ENCODE assay signal across 10 mouse cellular contexts in genomic region chr5:74201570-74202357, GRCm38 (mm10). TPM values are rescaled to one million over a fixed set of nuclear protein-coding genes. Genes with fewer than 3 reads are reported as not detected.
DNase-seq lines count a peak whose midpoint lies in the region; ATAC-seq and TF ChIP-seq lines count a peak whose summit lies in the region.
"Had no signal": no experiment of that assay in that cellular context is flagged by ENCODE, and none has a peak within 500 bp of the region (broad histone marks: within the 10 kb centered on the region; RNA-seq: fewer than 3 reads in every experiment).

No protein-coding gene starts in this region.

- H3K4me2 ChIP-seq in hindbrain, embryonic 11.5 days (replicated peaks; ENCODE audit: low read depth, low read length): no peak overlapping the region
- H3K4me2 ChIP-seq in stomach, embryonic 15.5 days: no peak overlapping the region
- H3K4me2 ChIP-seq in stomach, postnatal 0 days (replicated peaks; ENCODE audit: low read depth): no peak overlapping the region

- H3K4me3 ChIP-seq in hindbrain, embryonic 10.5 days: no peak overlapping the region
- no peak overlapping the region for H3K4me3 ChIP-seq in hindbrain, embryonic 11.5 days (ENCODE audit: low read depth, low read length)
- no peak overlapping the region for H3K4me3 ChIP-seq in stomach, embryonic 15.5 days (replicated peaks)
- H3K4me3 ChIP-seq in stomach, postnatal 0 days (ENCODE audit: low read depth, low read length): no peak overlapping the region
- H3K4me3 ChIP-seq in olfactory bulb, adult 2 months (ENCODE audit: insufficient read depth, low read depth, low read length): no peak overlapping the region

- peak overlapping the region; percentile 62 for H3K27ac ChIP-seq in hindbrain, embryonic 10.5 days
- H3K27ac ChIP-seq in hindbrain, embryonic 11.5 days (ENCODE audit: low read depth, low read length): no peak overlapping the region
- H3K27ac ChIP-seq in stomach, embryonic 15.5 days: peak overlapping the region; percentile 21; the same call in 1 of the 2 replicates
- H3K27ac ChIP-seq in stomach, postnatal 0 days (replicated peaks): no peak overlapping the region
- peak overlapping the region; percentile 82 for H3K27ac ChIP-seq in olfactory bulb, adult 2 months (ENCODE audit: insufficient read depth, low read depth, low read length)

- no peaks in the 10 kb centered on the region for H3K27me3 ChIP-seq in hindbrain, embryonic 10.5 days (ENCODE audit: insufficient read depth, poor library complexity, severe bottlenecking)
- H3K27me3 ChIP-seq in hindbrain, embryonic 11.5 days (ENCODE audit: control insufficient read depth, insufficient read depth, low read length): no peaks in the 10 kb centered on the region
- H3K27me3 ChIP-seq in stomach, embryonic 15.5 days (replicated peaks): no peaks in the 10 kb centered on the region
- H3K27me3 ChIP-seq in stomach, postnatal 0 days (ENCODE audit: control insufficient read depth, insufficient read depth, low read length): no peaks in the 10 kb centered on the region

- TF ChIP-seq CTCF in stomach, postnatal 0 days (IDR thresholded peaks at IDR 0.05; ENCODE audit: low read depth): no peak
- TF ChIP-seq CTCF in olfactory bulb, adult 2 months (IDR thresholded peaks at IDR 0.05; ENCODE audit: insufficient read depth, low read depth, low read length): no peak

- DNase-seq in cerebellum, postnatal 10 days: peak; percentile 71 to 83
- DNase-seq in cerebellum, adult 9-10 months: no peak
- peak; percentile 26 for DNase-seq in hindbrain, embryonic 10.5 days (ENCODE audit: low spot score)
- no peak for DNase-seq in hindbrain, embryonic 11.5 days (ENCODE audit: low spot score)
- DNase-seq in stomach, postnatal 0 days (ENCODE audit: low spot score): no peak
- no peak for DNase-seq in cerebellum, postnatal 36 days
- DNase-seq: layer of hippocampus, postnatal 36 days; liver, postnatal 0 days had no signal

- no peak for ATAC-seq in hindbrain, embryonic 11.5 days (ENCODE audit: low FRiP score)
- ATAC-seq in stomach, embryonic 15.5 days (ENCODE audit: insufficient read depth, low FRiP score, low read depth): no peak
- ATAC-seq in stomach, postnatal 0 days (ENCODE audit: low FRiP score, low TSS enrichment): no peak

- 52% methylated on average over 10 of the region's 10 CpGs for WGBS in hindbrain, embryonic 10.5 days
- 57% methylated on average over 10 of the region's 10 CpGs for WGBS in hindbrain, embryonic 11.5 days
- 67% methylated on average over 10 of the region's 10 CpGs for WGBS in stomach, embryonic 15.5 days
- WGBS in stomach, postnatal 0 days: 66% methylated on average over 10 of the region's 10 CpGs
- WGBS in olfactory bulb, adult 2 months: 33% methylated on average over 10 of the region's 10 CpGs

- H3K9ac ChIP-seq in hindbrain, embryonic 11.5 days (ENCODE audit: low read depth, low read length): no peak overlapping the region
- no peak overlapping the region for H3K9ac ChIP-seq in stomach, embryonic 15.5 days
- H3K9ac ChIP-seq in stomach, postnatal 0 days (ENCODE audit: low read length): no peak overlapping the region
- H3K9ac ChIP-seq: liver, postnatal 0 days had no signal

- peaks cover 36% of the 10 kb centered on the region for H3K36me3 ChIP-seq in hindbrain, embryonic 10.5 days
- peaks cover 9% of the 10 kb centered on the region; the same call in 1 of the 2 replicates for H3K36me3 ChIP-seq in hindbrain, embryonic 11.5 days (ENCODE audit: control insufficient read depth, insufficient read depth, low read length)
- H3K36me3 ChIP-seq in stomach, embryonic 15.5 days: 0 out of 2 replicates have a peak, but pooled peaks cover 5% of the 10 kb centered on the region
- peaks cover 16% of the 10 kb centered on the region; the same call in 1 of the 2 replicates for H3K36me3 ChIP-seq in stomach, postnatal 0 days (ENCODE audit: control insufficient read depth, insufficient read depth, low read length)

- no peak for TF ChIP-seq POLR2A in olfactory bulb, adult 2 months (IDR thresholded peaks at IDR 0.05; ENCODE audit: insufficient read depth, low read depth, low read length)

- no peak for TF ChIP-seq EP300 in stomach, postnatal 0 days (optimal IDR thresholded peaks at IDR 0.05)

- peaks cover 5% of the 10 kb centered on the region; the same call in 1 of the 2 replicates for H3K9me3 ChIP-seq in hindbrain, embryonic 10.5 days
- no peaks in the 10 kb centered on the region for H3K9me3 ChIP-seq in hindbrain, embryonic 11.5 days (ENCODE audit: control insufficient read depth, low read length)
- no peaks in the 10 kb centered on the region for H3K9me3 ChIP-seq in stomach, embryonic 15.5 days
- H3K9me3 ChIP-seq in stomach, postnatal 0 days (ENCODE audit: control insufficient read depth, low read length): no peaks in the 10 kb centered on the region

- peaks cover 67% of the 10 kb centered on the region for H3K4me1 ChIP-seq in hindbrain, embryonic 10.5 days (replicated peaks)
- no peaks in the 10 kb centered on the region for H3K4me1 ChIP-seq in hindbrain, embryonic 11.5 days (replicated peaks; ENCODE audit: control insufficient read depth, insufficient read depth, low read length)
- H3K4me1 ChIP-seq in stomach, embryonic 15.5 days: peaks cover 24% of the 10 kb centered on the region; the same call in 1 of the 2 replicates
- peaks cover 4% of the 10 kb centered on the region; the same call in 1 of the 2 replicates for H3K4me1 ChIP-seq in stomach, postnatal 0 days (replicated peaks; ENCODE audit: control insufficient read depth, insufficient read depth)
- peaks cover 38% of the 10 kb centered on the region for H3K4me1 ChIP-seq in olfactory bulb, adult 2 months (ENCODE audit: control insufficient read depth, insufficient read depth, low read length)

RNA-seq across cellular contexts. Expression of gene Rasl11b, which starts 6.7 kb away (rescaled TPM):
- polyA plus RNA-seq in hindbrain, embryonic 10.5 days (2016; fragmentation: Nextera tagmentation; extraction: Ambion mirVana): 30.5 and 32.7 TPM in 2 replicates
- polyA plus RNA-seq in hindbrain, embryonic 11.5 days (2014; fragmentation: Nextera tagmentation; extraction: Ambion mirVana): 30.1 and 33.4 TPM in 2 replicates
- 47.9 and 50.3 TPM in 2 replicates for polyA plus RNA-seq in stomach, embryonic 15.5 days (2015; fragmentation: Nextera tagmentation; extraction: Ambion mirVana)
- polyA plus RNA-seq in stomach, postnatal 0 days (2015; fragmentation: Nextera tagmentation; extraction: Ambion mirVana): 33.6 and 45.0 TPM in 2 replicates
- polyA plus RNA-seq in olfactory bulb, adult 2 months (2012; ENCODE audit: insufficient read depth, insufficient read length, low replicate concordance, missing spikeins): not detected in 2 replicates

Comparison
In these comparisons a context has a peak if more than half of its experiments do, and no peak if none do; other contexts are left out.
1. DNase-seq: peak in cerebellum, postnatal 10 days (2 of 2) and hindbrain, embryonic 10.5 days (single experiment); none in cerebellum, adult 9-10 months (single experiment), hindbrain, embryonic 11.5 days (single experiment), stomach, postnatal 0 days (single experiment) and cerebellum, postnatal 36 days (0 of 2).
2. H3K27ac ChIP-seq: peak in hindbrain, embryonic 10.5 days (single experiment), stomach, embryonic 15.5 days (single experiment) and olfactory bulb, adult 2 months (single experiment); none in hindbrain, embryonic 11.5 days (single experiment) and stomach, postnatal 0 days (single experiment).